Mouse (Mus musculus): ENCODE measurements around the gene Olfr532.
"Not testable (repeated sequence)": the region's sequence is repeated elsewhere in the genome, so short reads cannot be mapped to it uniquely, and the experiment has no call there.

Olfr532 gene

GRCm38 (mm10) chr7:140421539-140421938, at the start of gene Olfr532:
Gene Olfr532 (minus strand): TSS chr7:140421639.
- DNase-seq (ENCODE audit: low spot score) = no peak

GRCm38 (mm10) chr7:140463070-140463469, 41.6 kb upstream of the Olfr532 start, which contains the start of gene Olfr533:
Gene Olfr533 (plus strand): TSS chr7:140463370.
- DNase-seq (ENCODE audit: low spot score) = not testable (repeated sequence)

- no peak for DNase-seq (ENCODE audit: low spot score)
Observed at GRCm38 (mm10) chr7:140443141-140443540, 21.7 kb upstream of the Olfr532 start.

GRCm38 (mm10) chr7:140402818-140403217, 18.6 kb downstream of the Olfr532 start, which contains the start of gene Olfr531:
Gene Olfr531 (minus strand): TSS chr7:140402918.
- no peak for DNase-seq (ENCODE audit: low spot score)

GRCm38 (mm10) chr7:140376911-140377310, 44.5 kb downstream of the Olfr532 start:
- DNase-seq (ENCODE audit: low spot score) = no peak

GRCm38 (mm10) chr7:140376231-140376630, 45.2 kb downstream of the Olfr532 start, which contains the start of gene Olfr530:
Gene Olfr530 (minus strand): TSS chr7:140376331.
- no peak for DNase-seq (ENCODE audit: low spot score)

GRCm38 (mm10) chr7:140374300-140374699, 47.1 kb downstream of the Olfr532 start:
- DNase-seq (ENCODE audit: low spot score) = no peak

All from retina, embryonic 14.5 days (tissue).